Mouse (Mus musculus) R1 (cell line): ENCODE results near the gene Fbxo39.

Source experiments
- DNase-seq: peaks from one replicate; pipeline ENCODE4 v3.0.0-alpha.2; 2018; ENCODE audit warnings: low read depth, low spot score

Gene Fbxo39

DNA sequence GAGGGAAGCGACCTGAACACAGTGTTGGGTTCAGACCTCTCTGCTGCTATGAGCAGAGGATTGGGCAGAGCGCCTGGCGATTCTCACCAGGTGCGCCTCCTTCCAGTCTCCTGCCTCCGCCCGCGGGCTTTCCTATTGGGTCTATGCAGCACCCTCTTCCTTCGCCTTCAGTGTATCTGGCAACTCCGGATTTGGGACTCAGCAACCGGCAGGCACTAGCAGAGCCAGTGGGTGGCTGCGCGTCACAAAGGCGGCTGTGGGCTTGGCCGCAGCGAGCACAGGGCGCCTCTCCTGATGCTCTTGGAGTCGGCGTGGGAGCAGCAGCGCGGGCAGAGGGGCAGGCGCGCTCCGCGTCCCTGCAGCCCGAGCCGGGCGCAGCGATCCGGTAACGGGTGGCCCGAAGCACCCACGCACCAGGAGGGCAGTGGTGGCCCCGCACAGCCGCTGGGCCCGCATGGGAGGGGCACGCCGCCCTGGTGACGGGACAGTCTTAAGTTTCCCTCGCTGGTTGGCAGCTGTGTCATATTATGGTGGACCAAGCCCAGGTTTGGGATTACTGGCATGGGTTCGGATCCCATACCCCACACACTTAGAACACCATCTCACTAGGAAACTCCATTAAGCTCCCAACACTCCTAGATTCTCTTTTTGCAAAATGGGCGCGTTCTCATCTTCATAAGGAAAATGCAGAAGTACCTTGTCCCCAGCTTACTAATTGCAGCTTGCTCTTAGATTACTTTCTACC, at the start of gene Fbxo39:
Gene Fbxo39 (plus strand): TSS at position 294 of the 745 bp plus-strand sequence.
- peak; percentile 57 for DNase-seq

- DNase-seq: peak; percentile 17
Observed at GRCm38 (mm10) chr11:72265483-72265882, 48.8 kb upstream of the Fbxo39 start.

- DNase-seq: peak; percentile 84
Observed at GRCm38 (mm10) chr11:72266207-72266959, 47.9 kb upstream of the Fbxo39 start.

DNA sequence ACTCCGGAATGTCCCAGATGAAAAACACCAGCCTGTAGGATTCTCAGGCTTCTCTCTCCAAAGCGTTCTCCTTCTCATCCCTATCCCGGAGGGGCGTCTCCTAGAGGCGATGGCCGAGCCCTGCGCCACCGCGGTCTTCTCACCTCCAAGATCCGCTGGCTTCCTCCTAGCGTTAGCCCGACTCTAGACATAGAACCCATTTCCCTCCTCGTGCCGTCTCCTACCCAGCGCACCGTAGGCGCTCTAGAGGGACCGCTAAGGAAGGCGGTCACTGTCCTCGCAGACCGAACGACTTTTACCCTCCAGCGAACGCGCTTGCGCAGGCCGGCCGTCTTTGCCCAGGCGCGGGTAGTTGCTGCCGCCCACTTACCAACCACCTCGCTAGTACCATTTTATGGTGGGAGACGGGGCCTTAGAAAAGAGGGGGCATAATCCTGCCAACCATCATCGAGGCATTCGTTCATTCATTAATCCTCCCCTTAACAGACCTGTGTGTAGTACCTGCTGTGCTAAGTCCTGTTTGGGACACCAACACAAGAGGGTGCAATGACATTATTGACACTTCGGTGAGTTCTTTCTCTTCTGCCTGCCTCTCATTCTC, 47.2 kb upstream of the Fbxo39 start, which contains the start of gene Slc13a5:
Gene Slc13a5 (minus strand): TSS at position 263 of the 601 bp plus-strand sequence.
- DNase-seq: no peak

GRCm38 (mm10) chr11:72271761-72272160, 42.5 kb upstream of the Fbxo39 start:
- no peak for DNase-seq

DNA sequence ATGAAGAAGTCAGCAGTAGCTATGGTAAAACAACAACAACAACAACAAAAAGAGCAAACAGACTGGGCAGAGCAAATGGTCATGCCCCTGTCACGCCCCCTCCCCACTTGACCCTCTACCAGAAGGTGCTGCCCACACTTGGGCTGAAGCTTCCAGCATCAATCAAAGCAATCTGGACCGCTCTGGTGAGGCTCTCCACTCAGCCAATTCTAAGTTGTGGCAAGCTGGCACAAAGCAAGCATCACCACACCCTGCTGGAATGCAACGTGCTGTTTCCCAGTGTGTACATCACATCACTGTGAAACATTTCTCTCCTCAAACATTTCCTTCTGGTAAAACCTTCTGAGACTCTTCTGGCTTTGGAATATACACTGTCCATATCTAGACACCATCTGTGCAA, 40.9 kb upstream of the Fbxo39 start:
- DNase-seq: no peak

DNA sequence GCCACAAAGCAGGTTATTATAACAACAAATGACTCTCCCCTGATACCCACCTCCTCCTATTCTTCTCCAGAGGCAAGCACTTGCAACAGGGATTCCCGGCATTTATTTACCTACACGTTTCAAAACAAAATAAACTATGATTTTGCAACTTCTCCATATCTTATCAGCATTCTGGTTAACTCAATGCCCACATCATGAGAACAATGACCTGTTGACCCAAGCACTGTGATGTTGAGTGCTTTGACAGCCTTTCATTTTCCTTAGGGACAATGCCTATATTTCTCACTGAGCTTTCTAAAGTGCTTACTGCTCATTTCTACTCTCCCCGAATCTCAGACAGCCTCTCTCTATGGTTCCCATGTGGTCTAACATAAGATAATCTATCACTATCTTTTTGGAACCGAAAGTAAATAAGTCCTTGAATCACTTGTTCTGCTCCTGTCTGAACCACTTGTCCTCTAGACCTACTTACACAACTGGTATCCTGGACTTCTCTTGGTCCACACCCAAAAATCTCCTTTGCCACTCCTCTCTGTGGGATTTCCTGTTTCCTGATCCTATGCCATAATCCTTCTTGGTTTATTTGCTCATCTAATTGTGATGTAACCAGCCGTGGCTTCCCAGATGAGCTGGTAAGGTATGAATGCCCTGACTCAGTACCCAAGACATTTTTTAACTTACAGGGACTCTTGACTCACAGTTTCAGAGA, 32.9 kb upstream of the Fbxo39 start:
- no peak for DNase-seq

DNA sequence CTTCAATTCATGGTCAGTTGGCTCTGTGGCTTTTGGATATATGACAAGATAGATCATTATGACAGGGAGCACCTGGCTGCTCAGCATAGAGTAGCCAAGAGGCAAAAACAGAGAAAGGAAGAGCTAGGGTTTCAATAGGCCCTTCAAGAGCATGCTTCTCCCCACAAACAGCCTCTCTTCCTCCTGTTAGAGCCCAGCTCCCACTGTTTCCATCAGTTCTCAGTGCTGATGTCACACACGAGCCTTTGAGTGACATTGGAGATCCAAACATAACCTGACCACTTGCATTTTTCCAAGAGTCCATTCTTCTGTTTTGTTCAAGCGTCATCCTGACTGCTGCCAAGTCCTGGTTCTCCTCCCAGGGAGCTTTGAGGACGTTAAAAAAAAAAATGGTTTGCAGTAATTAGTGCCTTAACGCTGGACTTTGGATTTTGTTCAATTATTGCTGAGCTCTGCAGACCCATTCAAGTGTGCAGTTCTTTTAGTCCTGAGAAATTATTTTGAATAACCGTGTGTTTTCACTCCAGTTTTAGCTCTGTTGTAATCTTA, 32.3 kb upstream of the Fbxo39 start:
- DNase-seq: no peak

DNA sequence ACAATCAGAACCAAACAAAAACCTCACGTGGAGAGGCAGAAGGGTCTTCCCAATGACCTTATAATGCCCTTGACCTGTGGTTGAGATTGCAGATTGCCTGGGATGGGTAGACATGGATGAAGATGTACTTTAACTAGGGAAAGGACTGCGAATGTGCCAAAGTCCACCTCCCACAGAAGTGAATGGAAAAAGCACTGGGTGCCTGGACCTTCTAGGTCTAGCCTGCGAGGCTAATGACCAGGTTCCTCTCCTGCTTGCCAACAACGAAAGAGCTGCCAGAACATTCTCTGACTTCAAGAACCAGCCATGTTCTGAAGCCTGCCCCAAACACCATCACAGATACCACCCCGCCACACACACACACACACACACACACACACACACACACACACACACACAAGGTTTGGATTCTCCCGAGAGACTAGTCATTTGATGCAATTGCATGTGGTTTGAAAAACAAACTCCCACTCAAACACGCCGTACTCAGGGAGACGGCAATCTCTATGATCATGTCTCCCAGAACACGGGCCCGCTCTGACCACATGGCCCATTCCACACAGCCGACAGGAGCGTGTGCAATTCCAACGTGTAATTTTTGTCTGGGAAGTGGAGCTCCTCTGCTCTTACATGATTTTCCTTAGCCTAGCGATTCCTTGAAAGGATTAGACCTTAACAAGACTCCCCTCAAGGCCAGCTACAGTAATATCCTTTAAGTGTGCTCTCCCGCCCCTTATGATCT, 30.6 kb upstream of the Fbxo39 start:
- DNase-seq: peak; percentile 45

DNA sequence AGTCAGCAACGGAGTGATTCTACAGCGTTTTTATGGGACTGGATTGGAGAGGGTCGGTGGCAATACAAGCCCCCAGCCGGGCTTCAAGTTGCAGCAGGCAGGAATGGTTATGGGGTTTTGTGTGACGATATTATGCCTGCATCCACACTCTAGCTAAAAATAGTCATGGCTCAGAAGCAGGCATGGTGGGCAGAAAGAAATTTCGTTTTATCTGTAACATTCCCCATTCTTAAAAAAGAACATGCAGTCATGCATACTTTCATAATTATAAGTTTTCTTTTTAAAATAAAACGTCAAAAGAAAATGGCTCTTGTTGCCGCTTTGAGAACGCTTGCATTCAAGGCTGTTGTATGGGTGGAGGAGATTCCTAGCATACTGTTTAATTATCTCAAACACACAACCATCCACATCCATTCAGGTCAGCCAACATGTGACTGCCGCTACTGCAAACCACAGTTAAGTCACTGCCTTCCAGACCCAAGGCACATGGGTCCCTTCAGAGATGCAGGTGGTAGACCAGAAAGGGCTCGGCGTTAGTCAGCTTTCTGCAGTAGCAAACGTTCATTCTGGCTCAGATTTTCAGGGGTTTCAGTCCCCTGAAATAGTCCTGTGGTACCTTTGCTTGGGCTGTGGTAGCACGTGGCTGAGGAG, 29.6 kb upstream of the Fbxo39 start:
- peak; percentile 66 for DNase-seq

GRCm38 (mm10) chr11:72285971-72286480, 28.2 kb upstream of the Fbxo39 start:
- DNase-seq: peak; percentile 93

GRCm38 (mm10) chr11:72286651-72287050, 27.6 kb upstream of the Fbxo39 start:
- DNase-seq: peak; percentile 29

DNA sequence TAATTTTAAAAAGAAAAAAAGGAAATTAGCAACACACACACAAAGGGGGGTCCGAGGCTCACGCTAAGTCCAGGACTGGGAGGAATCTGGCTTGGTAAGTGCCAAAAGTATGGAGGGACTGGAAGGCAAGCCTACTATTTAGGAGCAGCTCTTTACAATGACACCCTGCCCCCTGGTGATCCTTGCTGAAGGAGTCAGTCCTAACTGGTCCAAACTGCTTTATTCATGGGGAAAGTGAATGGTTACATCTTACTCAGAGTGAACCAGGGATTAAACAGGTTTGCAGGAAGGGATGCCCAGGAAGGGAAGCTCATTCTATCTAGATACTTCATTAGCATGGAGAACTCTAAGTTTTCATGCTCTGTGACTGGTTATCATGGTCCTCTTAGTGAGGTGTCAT, 27.1 kb upstream of the Fbxo39 start:
- peak; percentile 78 for DNase-seq

GRCm38 (mm10) chr11:72287543-72287942, 26.7 kb upstream of the Fbxo39 start:
- DNase-seq: peak; percentile 64

DNA sequence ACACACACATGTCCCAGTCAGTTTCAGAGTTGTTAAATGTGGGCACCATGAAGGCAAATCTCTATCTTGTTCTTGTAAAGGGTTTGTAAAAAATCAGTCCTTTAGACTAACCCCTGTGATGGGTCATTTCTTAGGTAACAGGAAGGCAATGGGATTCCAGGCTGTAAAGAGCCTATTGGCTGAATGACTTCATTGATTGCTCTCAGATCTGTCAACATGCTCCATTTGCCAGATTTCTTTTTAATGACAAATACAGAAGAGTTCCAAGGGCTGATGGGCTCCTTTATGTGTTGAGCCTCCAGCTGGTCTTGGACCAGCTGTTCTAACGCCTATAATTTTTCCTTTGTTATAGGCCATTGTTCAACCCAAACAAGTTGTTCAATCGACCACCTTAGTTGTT, 21.1 kb upstream of the Fbxo39 start:
- no peak for DNase-seq

DNA sequence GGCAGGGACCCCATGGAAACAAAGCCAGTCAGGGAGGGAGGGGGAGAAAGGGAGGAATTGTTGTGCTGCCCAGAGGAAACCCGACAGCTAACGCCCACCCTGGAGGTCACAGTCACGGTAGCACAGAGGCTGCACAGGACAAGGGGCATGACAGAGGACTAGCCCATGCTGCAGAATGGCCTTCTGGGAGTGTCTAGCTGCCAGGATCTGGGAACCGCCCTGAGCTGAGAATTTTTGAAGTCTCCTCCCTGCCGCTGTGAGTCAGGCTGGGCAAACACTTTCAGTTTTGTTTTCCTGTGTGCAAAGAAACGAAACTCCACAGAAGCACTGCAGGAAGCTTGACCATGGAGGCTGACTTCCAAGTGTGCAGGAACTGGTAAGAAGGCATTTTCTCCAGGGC, 12.9 kb upstream of the Fbxo39 start, which contains the start of gene Xaf1:
Gene Xaf1 (plus strand): TSS at position 296 of the 400 bp plus-strand sequence.
- peak; percentile 63 for DNase-seq

DNA sequence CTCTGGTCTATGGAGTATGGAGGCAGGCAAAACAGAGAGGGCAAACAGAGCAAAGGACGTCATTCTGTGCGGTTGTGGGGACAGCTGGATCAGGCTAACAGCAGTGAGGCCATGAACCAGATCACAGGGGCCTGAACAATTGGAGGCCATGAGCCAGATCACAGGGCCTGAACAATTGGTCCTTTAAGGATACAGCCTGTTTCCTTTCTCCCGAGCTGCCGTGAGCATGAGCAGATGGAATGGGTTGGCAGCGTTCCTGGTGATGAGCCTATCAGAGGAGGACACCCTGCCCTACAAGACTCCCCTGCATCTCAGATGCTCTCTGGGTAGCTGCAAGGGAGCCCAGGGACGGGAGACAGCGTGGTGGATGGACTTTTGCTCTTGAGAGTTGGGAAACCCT, 12.0 kb upstream of the Fbxo39 start:
- no peak for DNase-seq

- no peak for DNase-seq
Observed at GRCm38 (mm10) chr11:72307461-72307860, 6.8 kb upstream of the Fbxo39 start.

DNA sequence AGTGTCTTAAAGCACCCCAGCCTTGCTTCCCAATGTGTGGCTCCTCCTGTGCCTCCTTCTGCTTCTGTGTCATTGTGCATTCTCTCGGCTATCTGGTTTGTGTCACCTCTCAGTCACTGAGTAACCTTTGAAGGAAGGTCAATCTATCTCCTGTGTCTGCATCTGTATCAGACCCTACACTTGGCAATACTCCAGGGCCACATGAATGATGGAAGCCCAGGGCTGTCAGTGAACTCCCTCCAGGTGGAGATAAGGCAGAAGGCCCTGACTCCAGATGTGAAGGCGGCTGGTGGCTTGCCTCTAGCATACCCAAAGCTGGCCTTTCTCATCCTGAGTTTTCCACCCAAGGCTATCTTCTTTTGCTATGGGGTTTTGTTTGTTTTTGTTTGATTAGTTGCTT, 5.3 kb upstream of the Fbxo39 start:
- DNase-seq: no peak

DNA sequence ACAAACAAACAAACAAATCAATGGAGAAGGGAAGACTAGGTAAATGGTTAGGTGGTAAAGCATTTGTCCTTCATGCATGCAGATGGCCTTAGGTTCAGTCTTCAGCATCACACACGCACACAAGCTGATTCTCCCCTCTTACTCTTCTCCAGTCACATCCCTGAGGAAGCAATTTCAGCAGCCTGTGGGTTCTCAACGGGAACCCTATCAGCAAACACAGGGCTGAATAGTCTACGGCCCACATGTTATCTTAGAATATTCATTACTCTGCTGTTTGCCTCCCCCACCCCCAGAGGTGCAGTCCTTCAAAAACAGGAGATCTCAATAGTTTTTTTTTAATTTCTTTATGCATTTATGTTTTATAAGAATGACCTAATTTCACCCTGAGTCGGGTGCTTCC, 3.8 kb upstream of the Fbxo39 start:
- DNase-seq: no peak
